Mouse (Mus musculus) cerebellum, postnatal 25 days (tissue): ENCODE measurements around the gene Nrd1.

Experiments used
- DNase-seq, 2 experiments: peaks; one replicate each; pipeline ENCODE4 v3.0.0; 2021; ENCODE audit warnings: mixed read lengths in 2 of 2

The Nrd1 gene

DNA sequence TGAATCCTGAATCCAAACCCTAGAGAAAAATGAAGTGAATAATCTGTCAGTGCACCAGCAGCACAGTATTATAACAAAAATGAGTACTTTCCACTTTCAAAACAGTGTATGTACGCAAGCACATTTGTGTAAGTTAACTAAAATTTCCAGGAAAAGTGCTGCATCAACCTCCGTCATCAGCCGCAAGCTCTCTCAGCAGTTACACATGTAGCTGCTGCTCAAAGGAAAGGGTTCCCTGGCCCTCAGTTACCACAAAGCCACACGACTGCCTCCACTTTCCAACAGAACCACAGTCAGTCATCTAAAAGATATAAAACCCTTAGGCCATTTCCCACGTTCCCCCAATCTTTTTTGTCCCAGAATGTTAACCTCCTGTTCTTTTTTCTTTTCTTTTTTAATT is 102.1 kb downstream of the Nrd1 start:
- no peak for DNase-seq

DNA sequence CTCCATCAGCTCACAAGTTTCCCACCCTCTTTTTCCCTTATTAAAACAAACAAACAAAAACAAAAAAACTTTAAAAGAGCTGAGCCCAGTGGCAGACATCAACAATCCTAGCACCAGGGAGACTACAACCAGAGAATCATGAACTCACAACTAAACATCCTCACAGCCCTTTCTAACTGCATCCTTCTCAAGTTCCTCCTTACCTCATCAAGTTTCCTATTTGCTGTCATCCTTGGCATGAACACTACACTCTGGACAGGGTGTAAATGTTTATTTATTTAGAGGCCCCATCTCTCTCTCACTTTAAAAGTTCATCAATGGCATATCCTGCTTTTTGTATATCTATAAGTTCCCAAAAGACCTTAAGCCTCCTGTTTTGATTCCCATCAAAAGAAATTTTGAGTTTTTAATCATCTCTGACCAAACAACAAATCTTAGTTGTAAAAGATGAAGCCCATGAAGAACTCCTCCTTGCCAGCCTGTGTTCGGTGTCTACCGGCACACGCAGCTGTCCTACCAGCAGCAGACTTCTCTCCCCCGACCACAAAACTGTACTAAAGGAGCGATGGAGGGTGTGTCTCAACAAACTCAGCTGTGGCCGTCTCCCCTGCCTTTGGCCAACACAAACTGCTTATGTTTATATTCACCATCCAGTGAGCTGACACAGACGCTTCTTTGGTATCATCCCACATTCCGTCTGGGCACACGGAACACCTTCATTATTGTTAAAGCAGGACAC is 102.9 kb downstream of the Nrd1 start:
- no peak for DNase-seq

DNA sequence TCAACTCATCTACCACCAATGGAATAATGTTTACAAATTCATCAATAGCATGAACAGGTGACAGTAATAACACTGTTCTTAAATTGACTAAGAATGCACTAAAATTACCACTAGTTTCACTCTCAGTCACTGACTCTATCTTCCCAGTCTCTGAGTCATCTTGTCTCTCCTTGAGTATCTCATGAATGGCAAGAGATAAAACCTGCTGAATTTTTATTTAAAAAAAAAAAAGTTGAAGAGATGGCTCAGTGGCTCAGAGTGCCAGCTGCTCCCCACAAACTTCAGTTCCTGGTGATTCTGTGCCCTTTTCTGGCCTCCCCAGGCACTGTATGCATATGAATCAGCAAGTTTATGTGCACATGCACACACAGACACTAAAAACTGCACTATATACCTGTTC is 104.8 kb downstream of the Nrd1 start:
- no peak for DNase-seq

DNA sequence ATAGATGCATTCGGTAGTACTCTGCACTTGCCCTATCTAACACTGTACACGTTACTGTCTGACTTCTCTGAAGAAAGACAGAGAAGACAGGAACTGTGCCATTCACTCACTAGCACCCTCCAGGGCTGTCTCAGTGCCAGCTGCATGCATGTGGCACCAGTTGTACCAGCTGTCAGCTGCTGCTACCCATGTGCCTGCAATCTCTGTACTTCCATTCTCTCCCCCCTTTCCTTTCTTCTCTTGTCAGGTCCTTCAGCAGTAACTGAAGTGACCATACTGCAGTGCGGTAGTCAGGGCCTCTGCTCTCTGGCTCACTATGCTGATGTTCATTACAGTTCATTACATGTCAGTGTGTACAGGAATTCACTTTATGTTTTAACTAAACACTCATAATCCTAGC is 105.6 kb downstream of the Nrd1 start:
- no peak for DNase-seq

DNA sequence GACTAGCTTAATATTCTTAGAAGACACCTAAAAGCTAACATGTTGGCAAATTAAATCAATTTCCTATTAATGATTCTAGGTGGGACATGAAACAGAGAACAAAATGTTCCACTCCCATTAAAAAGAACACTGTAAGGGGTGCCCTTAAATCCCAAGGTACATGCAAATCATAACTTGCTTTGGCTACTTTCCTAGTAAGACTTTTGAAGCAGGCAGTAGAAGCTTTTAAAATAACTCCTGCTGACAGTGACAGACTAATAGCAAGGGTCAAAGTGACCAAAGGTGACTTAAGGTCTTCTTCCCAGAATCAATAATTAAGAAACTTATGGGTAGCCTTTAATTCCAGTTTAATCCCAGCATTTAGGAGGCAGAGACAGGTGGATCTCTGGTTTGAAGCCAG is 106.1 kb downstream of the Nrd1 start:
- no peak for DNase-seq

DNA sequence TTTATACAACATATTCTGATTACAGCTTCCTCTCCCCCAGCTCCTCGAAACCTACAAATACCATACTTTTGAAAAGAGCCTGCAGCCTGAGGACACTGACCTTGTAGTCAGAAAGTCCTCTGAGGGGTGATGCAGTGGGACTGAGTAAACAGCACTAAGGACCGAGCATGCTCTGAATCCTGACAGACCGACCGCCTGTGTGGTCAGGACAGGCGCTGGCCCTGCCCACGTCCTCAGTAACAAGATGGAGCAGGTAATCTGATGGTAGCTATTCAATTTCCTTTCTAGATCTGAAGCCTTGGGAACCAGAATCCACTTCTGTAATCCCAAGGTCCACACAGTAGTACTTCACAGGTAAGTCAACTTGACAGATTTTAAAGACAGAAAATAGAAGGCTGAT is 108.6 kb downstream of the Nrd1 start:
- no peak for DNase-seq

DNA sequence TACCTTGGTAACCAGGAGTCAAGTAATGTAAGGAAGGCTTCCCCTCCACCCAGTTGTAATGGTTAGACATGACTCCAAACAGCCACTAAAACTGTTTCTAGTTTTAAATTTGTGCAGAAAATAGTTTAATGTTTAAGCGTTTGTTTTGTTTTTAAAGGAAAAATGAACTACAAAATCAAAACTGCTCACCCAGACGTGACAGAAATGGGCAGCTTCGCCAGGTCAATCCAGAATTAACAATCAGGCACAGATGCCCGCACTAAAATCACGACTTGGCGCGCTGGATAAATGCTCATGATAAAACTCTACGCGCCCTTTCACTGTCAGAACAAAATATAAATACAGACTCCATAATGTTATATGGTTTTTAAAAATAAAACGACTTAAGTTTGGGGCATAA is 109.2 kb downstream of the Nrd1 start:
- DNase-seq: no peak

DNA sequence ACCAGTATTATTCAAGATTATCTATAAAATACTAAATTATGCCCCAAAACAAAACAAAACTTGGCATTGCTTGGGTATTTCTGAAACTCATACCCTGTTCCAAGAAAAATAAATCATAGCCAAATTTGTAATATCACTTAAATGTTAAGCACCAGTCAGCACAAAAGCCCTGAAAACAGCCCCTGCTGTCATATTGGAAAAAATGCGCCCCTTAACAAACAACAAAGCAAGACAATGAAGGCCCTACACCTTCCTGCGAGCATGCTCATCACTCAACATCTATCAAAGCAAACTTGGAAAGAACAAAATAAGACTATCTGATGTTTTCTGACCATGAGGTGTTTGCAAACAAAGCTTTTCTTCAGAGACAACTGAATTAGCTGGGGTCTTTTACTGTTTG is 110.5 kb downstream of the Nrd1 start:
- no peak for DNase-seq
